Mouse (Mus musculus): ENCODE data around the gene Cyb5b. TPM values are rescaled to one million over a fixed set of nuclear protein-coding genes. Genes with fewer than 3 reads are reported as not detected.
A peak's percentile ranks its signal among the peaks of the same experiment; 100 is the strongest.
"Not testable (repeated sequence)": the region's sequence is repeated elsewhere in the genome, so short reads cannot be mapped to it uniquely, and the experiment has no call there.

Cyb5b gene
- 10 to 100 TPM in 25 of 26 experiments, 1 to 10 TPM in 1; 9.6 to 48.2 (median 24.4) TPM for total RNA-seq (2018; cell fraction: chromatin; rRNA removed)
- 10 to 100 TPM; 50.3 to 81.5 (median 68.9) TPM for total RNA-seq (2018; cell fraction: cytosol; rRNA removed)
- total RNA-seq (2018; cell fraction: nucleus; rRNA removed), result 100 to 1,000 TPM in 1 of 26 experiments, 10 to 100 TPM in 25; 24.7 to 103 (median 44.2) TPM
- polyA plus RNA-seq (2018), result 54.2 to 89.4 TPM (median 60.7 TPM) in 3 replicates

GRCm38 (mm10) chr8:107150404-107151157 lies at the start of gene Cyb5b:
TSS of gene Cyb5b (plus strand) at chr8:107150640.
- H3K27ac ChIP-seq, result peak within 1 kb of the TSS; percentile 86
- H3K79me2 ChIP-seq (ENCODE audit: inconsistent target), result peaks cover 51% of the 10 kb centered on the region
- WGBS (ENCODE audit: missing documents), result under 1% methylated on average over 65 of the region's 65 CpGs
- peak within 1 kb of the TSS; percentile 75 for H3K4me3 ChIP-seq (ENCODE audit: inconsistent target)
- H3K36me3 ChIP-seq (ENCODE audit: inconsistent target), result peaks cover 6% of the 10 kb centered on the region; the same call in 1 of the 2 replicates

GRCm38 (mm10) chr8:107104547-107104946 lies 45.9 kb upstream of the Cyb5b start:
- Histone ChIP-seq H3K4me3 (ENCODE audit: inconsistent target) (no peak overlapping the region), H3K27ac (no peak overlapping the region), H3K79me2 (ENCODE audit: inconsistent target) (no peaks in the 10 kb centered on the region), H3K36me3 (ENCODE audit: inconsistent target) (no peaks in the 10 kb centered on the region)
- 30% methylated on average over 4 of the region's 4 CpGs for WGBS (ENCODE audit: missing documents)

- H3K4me3 ChIP-seq (ENCODE audit: inconsistent target); H3K27ac ChIP-seq; H3K79me2 ChIP-seq (ENCODE audit: inconsistent target); H3K36me3 ChIP-seq (ENCODE audit: inconsistent target): not testable (repeated sequence)
- WGBS (ENCODE audit: missing documents), result 96% methylated on average over 5 of the region's 5 CpGs
Observed at GRCm38 (mm10) chr8:107108089-107108488, 42.4 kb upstream of the Cyb5b start.

- no peak overlapping the region for H3K4me3 ChIP-seq (ENCODE audit: inconsistent target)
Observed at GRCm38 (mm10) chr8:107108978-107109720, 41.3 kb upstream of the Cyb5b start.

GRCm38 (mm10) chr8:107109816-107110435 lies 40.5 kb upstream of the Cyb5b start:
- no peak overlapping the region for H3K27ac ChIP-seq
- H3K4me3 ChIP-seq (ENCODE audit: inconsistent target), result no peak overlapping the region
- no peaks in the 10 kb centered on the region for H3K79me2 ChIP-seq (ENCODE audit: inconsistent target)
- no peaks in the 10 kb centered on the region for H3K36me3 ChIP-seq (ENCODE audit: inconsistent target)
- WGBS (ENCODE audit: missing documents), result 87% methylated on average over 5 of the region's 5 CpGs

More at GRCm38 (mm10) chr8:107108978-107109720, 41.3 kb upstream of the Cyb5b start:
- 93% methylated on average over 23 of the region's 23 CpGs for WGBS (ENCODE audit: missing documents)
- Histone ChIP-seq H3K27ac (no peak overlapping the region), H3K36me3 (ENCODE audit: inconsistent target) (no peaks in the 10 kb centered on the region), H3K79me2 (ENCODE audit: inconsistent target) (no peaks in the 10 kb centered on the region)

- no peaks in the 10 kb centered on the region for H3K79me2 ChIP-seq (ENCODE audit: inconsistent target)
- no peak overlapping the region for H3K4me3 ChIP-seq (ENCODE audit: inconsistent target)
- no peaks in the 10 kb centered on the region for H3K36me3 ChIP-seq (ENCODE audit: inconsistent target)
- WGBS (ENCODE audit: missing documents), result 93% methylated on average over 9 of the region's 9 CpGs
- no peak overlapping the region for H3K27ac ChIP-seq
Observed at GRCm38 (mm10) chr8:107110629-107111330, 39.7 kb upstream of the Cyb5b start.

GRCm38 (mm10) chr8:107111340-107112105 lies 38.9 kb upstream of the Cyb5b start:
- Histone ChIP-seq H3K27ac (no peak overlapping the region), H3K36me3 (ENCODE audit: inconsistent target) (no peaks in the 10 kb centered on the region), H3K4me3 (ENCODE audit: inconsistent target) (no peak overlapping the region), H3K79me2 (ENCODE audit: inconsistent target) (no peaks in the 10 kb centered on the region)
- WGBS (ENCODE audit: missing documents), result 88% methylated on average over 10 of the region's 11 CpGs

- Histone ChIP-seq H3K4me3 (ENCODE audit: inconsistent target) (no peak overlapping the region), H3K79me2 (ENCODE audit: inconsistent target) (no peaks in the 10 kb centered on the region), H3K36me3 (ENCODE audit: inconsistent target) (no peaks in the 10 kb centered on the region), H3K27ac (no peak overlapping the region)
- 89% methylated on average over 3 of the region's 4 CpGs for WGBS (ENCODE audit: missing documents)
Observed at GRCm38 (mm10) chr8:107113209-107113608, 37.2 kb upstream of the Cyb5b start.

- H3K36me3 ChIP-seq (ENCODE audit: inconsistent target), result no peaks in the 10 kb centered on the region
- no peaks in the 10 kb centered on the region for H3K79me2 ChIP-seq (ENCODE audit: inconsistent target)
- no peak overlapping the region for H3K4me3 ChIP-seq (ENCODE audit: inconsistent target)
- no peak overlapping the region for H3K27ac ChIP-seq
- WGBS (ENCODE audit: missing documents), result 49% methylated on average over 19 of the region's 19 CpGs
Observed at GRCm38 (mm10) chr8:107114150-107115007, 36.1 kb upstream of the Cyb5b start.

- H3K4me3 ChIP-seq (ENCODE audit: inconsistent target), result no peak overlapping the region
- 50% methylated on average over 10 of the region's 10 CpGs for WGBS (ENCODE audit: missing documents)
- H3K79me2 ChIP-seq (ENCODE audit: inconsistent target), result no peaks in the 10 kb centered on the region
- H3K27ac ChIP-seq, result no peak overlapping the region
- no peaks in the 10 kb centered on the region for H3K36me3 ChIP-seq (ENCODE audit: inconsistent target)
Observed at GRCm38 (mm10) chr8:107115008-107115320, 35.5 kb upstream of the Cyb5b start.

GRCm38 (mm10) chr8:107116023-107116422 lies 34.4 kb upstream of the Cyb5b start:
- Histone ChIP-seq H3K4me3 (ENCODE audit: inconsistent target) (no peak overlapping the region), H3K36me3 (ENCODE audit: inconsistent target) (no peaks in the 10 kb centered on the region), H3K27ac (no peak overlapping the region), H3K79me2 (ENCODE audit: inconsistent target) (no peaks in the 10 kb centered on the region)
- WGBS (ENCODE audit: missing documents), result 12% methylated on average over 11 of the region's 11 CpGs

- no peak overlapping the region for H3K4me3 ChIP-seq (ENCODE audit: inconsistent target)
- no peaks in the 10 kb centered on the region for H3K79me2 ChIP-seq (ENCODE audit: inconsistent target)
- no peak overlapping the region for H3K27ac ChIP-seq
- H3K36me3 ChIP-seq (ENCODE audit: inconsistent target), result no peaks in the 10 kb centered on the region
- WGBS (ENCODE audit: missing documents), result 100% methylated on average over 2 of the region's 2 CpGs
Observed at GRCm38 (mm10) chr8:107117019-107117418, 33.4 kb upstream of the Cyb5b start.

- Histone ChIP-seq H3K79me2 (ENCODE audit: inconsistent target) (no peaks in the 10 kb centered on the region), H3K4me3 (ENCODE audit: inconsistent target) (no peak overlapping the region), H3K36me3 (ENCODE audit: inconsistent target) (no peaks in the 10 kb centered on the region), H3K27ac (no peak overlapping the region)
- WGBS (ENCODE audit: missing documents), result 42% methylated on average over 7 of the region's 7 CpGs
Observed at GRCm38 (mm10) chr8:107118803-107119233, 31.6 kb upstream of the Cyb5b start.
